Mouse (Mus musculus) urinary bladder, postnatal 36 days (tissue): Measurements from ENCODE around the gene Sesn2.
"Not testable (repeated sequence)": the region's sequence is repeated elsewhere in the genome, so short reads cannot be mapped to it uniquely, and the experiment has no call there.

Experiments
- DNase-seq, 2 experiments: peaks; one replicate each; pipeline ENCODE4 v3.0.0; 2022; ENCODE audit warnings: low spot score in 2 of 2, mixed read lengths in 1 of 2

The Sesn2 gene

DNA sequence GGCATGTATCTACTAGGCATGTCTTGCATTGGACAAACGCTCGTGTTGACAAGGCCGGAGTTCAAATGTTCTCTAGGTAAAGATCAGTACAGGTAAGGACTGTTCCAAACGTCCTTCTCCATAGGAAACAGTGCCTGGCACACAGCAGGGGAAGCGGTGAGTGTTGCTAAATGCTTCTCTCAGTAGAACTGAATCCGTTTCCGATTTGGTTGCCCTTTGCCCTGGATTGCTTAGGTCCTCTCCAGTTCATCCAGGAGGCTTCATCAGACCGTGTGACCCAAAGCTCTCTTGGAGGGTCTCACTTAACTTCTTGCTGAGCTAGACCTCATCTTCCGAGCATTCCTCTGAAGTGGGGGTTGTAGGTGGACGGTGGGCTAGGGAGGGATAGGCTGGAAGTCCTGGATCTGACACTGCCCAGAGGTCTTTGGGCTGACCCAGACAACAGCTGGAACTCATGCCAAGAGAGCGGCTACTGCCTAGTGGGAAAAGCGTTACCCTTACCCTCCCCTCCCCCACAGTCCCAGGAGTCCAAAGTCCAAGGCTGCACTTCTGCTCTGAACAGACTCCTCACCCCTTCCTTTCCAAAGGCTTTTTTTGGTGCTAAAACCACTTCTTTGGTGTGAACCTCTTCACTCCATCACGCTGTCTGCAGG is 27.2 kb downstream of the Sesn2 start:
- DNase-seq: peak in 1 of 2 experiments; percentile 51

DNA sequence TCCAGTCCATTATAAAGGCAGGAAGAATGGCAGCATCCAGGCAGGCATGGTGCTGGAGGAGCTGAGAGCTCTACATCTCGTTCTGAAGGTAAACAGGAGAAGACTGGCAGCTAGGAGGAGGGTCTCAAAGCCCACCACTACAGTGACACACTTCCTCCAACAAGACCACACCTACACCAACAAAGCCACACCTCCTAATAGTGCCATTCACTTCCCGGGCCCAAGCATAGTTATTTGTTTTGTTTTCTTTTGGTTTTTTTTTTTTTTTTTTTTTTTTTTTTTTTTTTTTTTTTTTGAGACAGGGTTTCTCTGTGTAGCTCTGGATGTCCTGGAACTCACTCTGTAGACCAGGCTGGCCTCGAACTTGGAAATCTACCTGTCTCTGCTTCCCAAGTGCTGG is 28.2 kb downstream of the Sesn2 start:
- not testable (repeated sequence) for DNase-seq

- DNase-seq: no peak
These were observed 32.5 kb downstream of the Sesn2 start for GRCm38 (mm10) chr4:132477833-132478232.

DNA sequence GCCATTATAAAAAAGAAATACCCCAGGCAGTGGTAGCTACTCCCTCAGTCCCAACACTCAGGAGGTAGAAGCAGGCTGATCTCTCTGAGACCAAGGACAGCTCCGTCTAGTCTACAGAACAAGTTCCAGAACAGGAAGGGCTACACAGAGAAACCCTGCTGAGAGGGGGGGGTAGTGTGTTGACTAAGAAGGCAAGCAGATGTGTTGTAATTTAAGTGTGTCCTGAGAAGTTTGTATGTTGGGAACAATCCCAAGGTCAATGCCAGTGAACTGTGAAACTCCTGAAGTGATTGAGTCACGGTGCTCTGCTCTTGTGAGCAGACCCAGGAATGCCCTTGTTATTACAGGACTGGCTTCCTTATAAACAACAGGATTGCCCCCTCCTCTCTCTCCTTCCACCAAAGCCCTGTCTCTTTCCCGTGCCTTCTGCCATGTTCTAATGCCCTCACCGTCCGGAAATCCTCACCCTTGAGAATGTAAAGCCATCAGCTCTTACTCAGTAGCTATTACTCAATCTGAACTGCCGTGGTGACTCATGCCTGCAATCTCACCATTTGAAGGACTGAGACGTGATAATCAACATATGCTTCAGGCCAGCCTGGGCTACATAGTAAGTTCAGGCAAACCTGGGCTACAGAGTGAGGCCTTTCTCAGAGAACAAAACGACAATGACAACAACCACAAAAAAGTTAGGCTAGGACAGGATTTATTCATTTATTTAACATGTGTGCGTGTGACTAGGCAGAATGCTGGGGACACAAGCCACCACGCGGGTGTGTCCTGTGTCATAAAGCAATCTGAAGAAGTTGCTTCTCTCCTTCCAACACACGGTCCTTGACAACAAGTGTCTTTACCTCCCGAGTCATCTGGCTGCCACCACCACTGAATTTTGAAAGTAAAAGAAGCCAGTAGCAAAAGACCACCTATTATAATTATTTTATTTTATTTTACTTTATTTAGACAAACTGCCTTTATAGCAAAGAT is 34.1 kb downstream of the Sesn2 start:
- no peak for DNase-seq

GRCm38 (mm10) chr4:132474631-132475030 is 35.7 kb downstream of the Sesn2 start:
- peak; percentile 46 to 80 for DNase-seq

GRCm38 (mm10) chr4:132473411-132473810 is 36.9 kb downstream of the Sesn2 start:
- no peak for DNase-seq

DNA sequence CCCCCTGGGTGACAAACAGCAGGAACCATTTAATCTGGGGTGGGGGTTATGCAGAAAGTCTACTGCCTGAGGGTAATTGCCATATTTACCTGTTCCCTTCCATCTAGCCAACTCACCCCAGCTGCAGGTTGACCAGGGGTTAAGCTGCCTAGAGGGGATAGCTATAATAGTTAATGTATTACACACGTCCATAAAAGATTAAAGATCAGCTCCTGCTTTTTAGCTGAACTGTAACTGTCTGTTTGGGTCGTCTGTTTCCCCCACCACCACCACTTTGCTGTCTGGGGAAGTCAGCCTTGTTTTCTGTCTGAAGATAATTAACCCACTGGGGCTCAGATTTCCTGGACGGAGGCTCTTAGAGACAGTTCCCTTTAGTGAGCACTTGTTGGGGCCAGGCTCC is 40.4 kb downstream of the Sesn2 start:
- no peak for DNase-seq

DNA sequence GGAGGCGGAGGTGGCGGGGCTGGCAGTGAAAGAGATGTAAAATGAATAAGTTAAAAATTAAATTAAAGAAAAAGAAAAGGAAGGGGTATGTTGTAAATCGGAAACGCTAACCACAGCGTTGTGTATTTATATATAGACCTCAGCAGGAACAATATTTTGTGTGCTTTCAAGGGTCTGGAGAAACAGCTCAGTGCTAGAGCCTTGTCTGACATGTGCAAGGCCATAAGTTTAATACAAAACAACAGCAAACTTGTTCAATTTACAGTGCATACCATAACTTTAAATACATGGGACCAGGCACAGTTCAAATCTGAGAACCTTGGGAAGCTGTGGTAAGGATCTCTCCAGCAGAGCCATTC is 46.1 kb downstream of the Sesn2 start:
- no peak for DNase-seq

DNA sequence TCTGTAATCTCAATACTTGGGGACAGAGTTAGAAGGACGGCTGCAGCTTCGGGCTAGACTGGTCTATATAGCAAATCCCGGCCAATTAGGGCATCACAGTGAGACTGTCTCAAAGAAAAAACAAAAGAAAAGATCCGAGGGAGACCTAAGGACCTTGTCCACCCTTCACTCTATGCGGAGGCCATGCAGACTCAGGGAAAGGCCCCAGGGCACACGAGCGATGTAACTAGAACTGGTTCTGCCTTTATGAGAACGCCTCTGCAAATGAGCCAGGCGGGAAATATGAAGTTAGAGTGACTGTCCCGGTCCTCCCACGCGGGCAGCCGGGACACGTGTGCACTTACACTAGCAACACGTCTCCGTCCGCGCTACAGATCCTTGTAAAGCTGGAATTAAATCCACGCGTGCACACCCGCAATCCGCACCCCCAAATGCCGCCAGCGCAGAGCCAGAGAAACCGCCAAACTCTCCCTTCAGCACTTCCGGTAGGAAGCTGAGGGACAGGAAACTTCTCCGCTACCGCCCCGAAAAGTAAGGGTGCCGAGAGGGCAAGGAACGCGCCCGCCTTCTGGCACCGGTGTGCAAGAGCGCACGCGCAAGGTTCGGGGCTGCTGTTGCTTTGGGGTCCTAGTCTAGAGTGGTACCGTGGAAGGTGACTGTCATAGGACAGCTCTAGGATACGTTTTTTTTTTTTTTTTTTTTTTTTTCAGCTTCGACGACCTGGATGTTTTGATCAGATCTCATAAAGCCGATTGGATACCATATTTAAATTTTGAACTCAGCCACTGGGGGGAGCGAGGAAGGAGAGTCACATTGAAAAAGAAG is 46.7 kb downstream of the Sesn2 start, which contains the start of gene Med18:
Med18 (minus strand) TSS at position 492 of the 825 bp plus-strand sequence.
- peak; percentile 92 to 93 for DNase-seq

DNA sequence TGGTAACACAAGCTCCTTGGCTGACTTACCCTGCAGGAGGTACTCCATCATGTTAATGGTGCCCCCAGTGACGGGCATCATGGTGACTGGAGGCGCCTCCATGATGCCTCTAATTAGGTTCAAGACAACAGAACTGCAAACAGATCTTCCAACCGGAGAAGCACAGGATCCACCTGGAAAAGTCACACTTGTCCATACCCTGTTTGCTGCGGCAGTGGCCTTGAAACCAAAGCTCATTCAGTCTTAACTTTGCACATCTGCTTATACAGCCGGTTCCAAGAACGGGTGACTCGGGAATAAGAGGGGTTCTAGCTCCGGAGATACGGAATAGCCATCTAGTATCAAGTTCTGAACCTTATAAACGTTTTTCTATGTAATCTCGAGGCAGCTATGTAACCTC is 47.5 kb downstream of the Sesn2 start:
- DNase-seq: no peak

DNA sequence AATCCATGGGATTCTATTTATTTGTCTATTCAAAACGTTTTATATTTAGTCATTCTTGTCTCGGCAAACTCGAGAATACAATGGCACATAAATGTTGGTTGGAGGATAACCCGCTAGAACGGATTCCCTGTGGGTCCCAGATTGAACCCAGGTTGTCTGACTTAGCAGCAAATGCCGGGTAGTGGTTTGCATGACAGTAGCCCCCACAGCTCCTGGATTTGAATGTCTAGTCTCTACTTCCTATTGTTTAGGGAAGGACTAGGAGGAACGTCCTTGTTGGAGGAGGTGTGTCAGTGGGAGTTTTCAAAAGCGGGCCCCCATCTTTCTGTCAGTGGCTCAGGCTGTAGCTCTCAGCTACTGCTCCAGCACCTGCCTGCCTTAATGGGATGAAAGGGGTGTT is 50.1 kb downstream of the Sesn2 start:
- DNase-seq: no peak

DNA sequence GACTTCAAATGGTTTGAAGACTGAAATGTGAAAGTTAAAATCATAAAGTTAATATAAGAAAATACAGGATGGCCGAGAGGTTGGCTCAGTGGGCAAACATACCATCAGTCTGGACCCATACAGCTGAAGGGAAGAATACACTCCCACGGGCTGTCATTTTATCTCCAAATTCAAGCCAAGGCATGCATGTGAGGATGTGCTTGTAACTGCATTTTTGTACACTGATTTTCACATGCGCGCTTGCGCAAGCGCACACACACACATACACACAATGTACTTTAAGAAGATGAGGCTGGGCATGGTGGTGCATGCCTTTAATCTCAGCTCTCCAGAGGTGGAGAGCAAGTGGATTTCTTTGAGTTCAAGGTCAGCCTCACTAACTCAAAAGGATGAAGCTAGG is 54.7 kb downstream of the Sesn2 start:
- DNase-seq: no peak

GRCm38 (mm10) chr4:132455146-132455545 is 55.2 kb downstream of the Sesn2 start:
- DNase-seq: peak; percentile 32 to 62

DNA sequence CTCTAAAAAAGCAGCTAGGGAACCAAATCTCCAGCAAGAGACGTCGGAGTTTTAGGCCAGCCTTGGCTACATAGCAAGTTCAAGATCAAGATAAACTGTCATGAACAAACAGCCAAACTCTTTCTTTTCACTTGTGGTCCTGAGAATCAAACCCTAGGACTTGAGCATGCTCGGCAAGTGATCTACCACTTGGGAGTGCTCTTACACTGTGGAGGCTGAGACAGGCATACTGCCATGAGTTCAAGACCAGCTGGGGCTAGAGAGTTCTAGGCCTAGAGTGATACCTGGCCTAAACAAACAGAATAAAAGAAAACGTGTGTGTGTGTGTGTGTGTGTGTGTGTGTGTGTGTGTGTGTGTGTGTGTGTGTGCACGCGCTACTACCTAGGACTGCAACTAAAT is 56.1 kb downstream of the Sesn2 start:
- DNase-seq: no peak

DNA sequence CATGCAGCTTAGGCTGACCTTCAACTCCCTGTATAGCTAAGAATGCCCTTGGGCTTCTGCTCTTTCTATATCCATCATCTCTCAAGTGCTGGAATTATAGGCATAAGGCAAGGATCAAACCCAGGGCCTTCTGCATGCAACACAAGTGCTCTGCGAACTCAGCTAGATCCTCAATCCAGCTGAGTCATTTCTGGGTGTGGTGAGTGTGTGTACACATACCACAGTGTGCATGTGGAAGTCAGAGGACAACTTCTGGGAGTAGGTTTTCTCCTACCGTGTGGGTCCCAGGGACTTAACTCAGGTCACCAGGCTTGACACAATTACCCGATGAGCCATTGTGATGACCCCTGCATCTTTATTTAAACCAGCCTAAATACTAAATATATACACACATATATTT is 60.5 kb downstream of the Sesn2 start:
- no peak for DNase-seq

- DNase-seq: no peak
These were observed 64.2 kb downstream of the Sesn2 start for GRCm38 (mm10) chr4:132446105-132446504.

DNA sequence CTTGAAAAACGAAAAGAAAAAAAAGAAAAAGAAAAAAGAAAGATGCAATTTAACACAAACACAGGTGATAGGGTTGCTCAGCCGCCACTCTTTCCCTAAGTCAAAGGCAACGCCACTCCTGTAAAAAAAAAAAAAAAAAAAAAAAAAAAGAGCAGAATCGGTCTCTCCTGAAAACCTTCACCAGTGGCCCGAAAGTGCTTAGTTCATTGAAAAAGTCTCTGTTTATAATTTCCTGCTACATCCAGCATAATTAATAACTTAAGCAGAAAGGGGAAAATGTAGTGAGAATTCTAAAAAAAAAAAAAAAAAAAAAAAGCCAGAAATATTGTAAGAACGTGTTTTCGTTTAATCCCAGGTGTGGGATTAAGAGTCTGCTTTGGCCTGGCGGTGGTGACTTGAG is 65.8 kb downstream of the Sesn2 start:
- no peak for DNase-seq
